Mouse (Mus musculus) spleen, adult 2 months (tissue): ENCODE data around the gene Gtpbp1. TPM values are rescaled to one million over a fixed set of nuclear protein-coding genes. Genes with fewer than 3 reads are reported as not detected.
A peak's percentile ranks its signal among the peaks of the same experiment; 100 is the strongest.

Experiments used
- DNase-seq, 2 experiments: peaks; one replicate each; pipeline versions ENCODE4 v3.0.0 to v3.0.0-alpha.2; 2012 to 2021; ENCODE audit warnings: low spot score in 2 of 2, low read depth in 1 of 2
- H3K27ac ChIP-seq: fragments of 200-500 bp; 2 replicates; pipeline ENCODE4 v1.5.1; 2012; ENCODE audit warnings: low read length, inconsistent platforms; ENCODE audit not compliant: insufficient read depth
- H3K27me3 ChIP-seq: fragments of 200-500 bp; 2 replicates; pipeline ENCODE4 v1.6.1; 2012; ENCODE audit warnings: mild to moderate bottlenecking, moderate library complexity, low read length, inconsistent platforms; ENCODE audit not compliant: control insufficient read depth, insufficient read depth
- H3K36me3 ChIP-seq: fragments of 200-500 bp; 2 replicates; pipeline ENCODE4 v1.6.1; 2012; ENCODE audit warnings: mild to moderate bottlenecking, low read length, inconsistent platforms; ENCODE audit not compliant: control insufficient read depth, insufficient read depth
- H3K4me1 ChIP-seq: fragments of 200-500 bp; 2 replicates; pipeline ENCODE4 v1.6.1; 2011; ENCODE audit warnings: inconsistent platforms; ENCODE audit not compliant: control insufficient read depth, insufficient read depth, insufficient read length
- H3K4me3 ChIP-seq: fragments of 200-500 bp; 2 replicates; pipeline ENCODE4 v1.5.1; 2011; ENCODE audit warnings: mild to moderate bottlenecking, inconsistent platforms; ENCODE audit not compliant: insufficient read depth, insufficient read length; ENCODE audit errors: extremely low read depth
- CTCF ChIP-seq: fragments of 200-500 bp; IDR thresholded peaks from 2 replicates; pipeline ENCODE4 v1.5.1; 2011; ENCODE audit warnings: mild to moderate bottlenecking, inconsistent platforms; ENCODE audit not compliant: insufficient read depth, insufficient read length, insufficient replicate concordance; ENCODE audit errors: extremely low read depth
- POLR2A ChIP-seq: fragments of 200-500 bp; IDR thresholded peaks from 2 replicates; pipeline ENCODE4 v1.6.1; 2011; ENCODE audit warnings: low read depth, low read length, inconsistent platforms
- WGBS: fragments of 180-500 bp; shearing (Covaris S2); methylation state at CpG from one replicate; pipeline ENCODE4 v1.1.7; 2018; 5-methylcytosine and 5-hydroxymethylcytosine counted together
- polyA plus RNA-seq: library from polyadenylated mRNA; depleted of rRNA; stranded (reverse); fragments of >200 nt; gene quantifications from 2 replicates; pipeline ENCODE4 v1.2.3, GENCODE M21; 2012

The Gtpbp1 gene
- polyA plus RNA-seq, 1 experiment = 40.3 TPM

GRCm38 (mm10) chr15:79720796-79721195 is 30.2 kb downstream of the Gtpbp1 start:
- H3K27ac ChIP-seq = no peak overlapping the region
- 60% methylated on average over 4 of the region's 4 CpGs for WGBS
- peaks cover 47% of the 10 kb centered on the region for H3K36me3 ChIP-seq
- no peaks in the 10 kb centered on the region for H3K27me3 ChIP-seq
- H3K4me1 ChIP-seq = no peaks in the 10 kb centered on the region
- DNase-seq = no peak
- no peak overlapping the region for H3K4me3 ChIP-seq
- TF ChIP-seq POLR2A = no peak
- TF ChIP-seq CTCF = no peak

GRCm38 (mm10) chr15:79723439-79723838 is 32.8 kb downstream of the Gtpbp1 start:
- Histone ChIP-seq H3K4me1 (no peaks in the 10 kb centered on the region), H3K27me3 (no peaks in the 10 kb centered on the region), H3K4me3 (no peak overlapping the region), H3K36me3 (peaks cover 50% of the 10 kb centered on the region), H3K27ac (no peak overlapping the region)
- 48% methylated on average over 1 of the region's 1 CpGs for whole genome bisulfite sequencing
- TF ChIP-seq CTCF = peak; percentile 62; the same call in 1 of the 2 replicates
- TF ChIP-seq POLR2A = no peak
- peak in 1 of 2 experiments; percentile 48 for DNase-seq

- Histone ChIP-seq H3K27ac (no peak overlapping the region), H3K4me3 (no peak overlapping the region), H3K36me3 (peaks cover 51% of the 10 kb centered on the region), H3K27me3 (no peaks in the 10 kb centered on the region), H3K4me1 (no peaks in the 10 kb centered on the region)
- TF ChIP-seq POLR2A = no peak
- no peak for TF ChIP-seq CTCF
- DNase-seq = no peak
- 89% methylated on average over 11 of the region's 11 CpGs for WGBS
Measured at GRCm38 (mm10) chr15:79725190-79725789, 34.6 kb downstream of the Gtpbp1 start.

- Histone ChIP-seq H3K27ac (no peak overlapping the region), H3K4me3 (no peak overlapping the region), H3K36me3 (peaks cover 59% of the 10 kb centered on the region), H3K27me3 (no peaks in the 10 kb centered on the region), H3K4me1 (no peaks in the 10 kb centered on the region)
- 98% methylated on average over 6 of the region's 6 CpGs for WGBS
- DNase-seq = no peak
- TF ChIP-seq CTCF = no peak
- no peak for TF ChIP-seq POLR2A
Measured at GRCm38 (mm10) chr15:79727840-79728239, 37.2 kb downstream of the Gtpbp1 start.

GRCm38 (mm10) chr15:79728311-79728710 is 37.7 kb downstream of the Gtpbp1 start:
- TF ChIP-seq CTCF (no peak), POLR2A (no peak)
- no peak overlapping the region for H3K27ac ChIP-seq
- H3K27me3 ChIP-seq = no peaks in the 10 kb centered on the region
- H3K4me3 ChIP-seq = no peak overlapping the region
- no peaks in the 10 kb centered on the region for H3K4me1 ChIP-seq
- WGBS = 92% methylated on average over 5 of the region's 5 CpGs
- peaks cover 63% of the 10 kb centered on the region for H3K36me3 ChIP-seq
- no peak for DNase-seq

GRCm38 (mm10) chr15:79728731-79729388 is 38.2 kb downstream of the Gtpbp1 start:
- no peak for TF ChIP-seq CTCF
- no peak for TF ChIP-seq POLR2A
- WGBS = 74% methylated on average over 10 of the region's 10 CpGs
- H3K4me3 ChIP-seq = no peak overlapping the region
- peak overlapping the region; percentile 36 for H3K27ac ChIP-seq
- H3K4me1 ChIP-seq = no peaks in the 10 kb centered on the region
- DNase-seq = no peak
- no peaks in the 10 kb centered on the region for H3K27me3 ChIP-seq
- H3K36me3 ChIP-seq = peaks cover 68% of the 10 kb centered on the region

GRCm38 (mm10) chr15:79731554-79731953 is 40.9 kb downstream of the Gtpbp1 start:
- TF ChIP-seq CTCF (no peak), POLR2A (no peak)
- Histone ChIP-seq H3K27ac (no peak overlapping the region), H3K36me3 (peaks cover 70% of the 10 kb centered on the region), H3K27me3 (no peaks in the 10 kb centered on the region), H3K4me1 (peaks cover 4% of the 10 kb centered on the region; the same call in 1 of the 2 replicates), H3K4me3 (no peak overlapping the region)
- 92% methylated on average over 7 of the region's 7 CpGs for WGBS
- no peak for DNase-seq
